Mouse (Mus musculus) ES-E14 (cell line): Measurements from ENCODE around the gene Sox12.

Experiments used
- CHD2 ChIP-seq: IDR thresholded peaks from 2 replicates; pipeline ENCODE4 v1.6.1; 2014; ENCODE audit warnings: mild to moderate bottlenecking, low read depth, low read length, inconsistent platforms
- MAFK ChIP-seq: IDR thresholded peaks from 2 replicates; pipeline ENCODE4 v1.6.1; 2014; ENCODE audit warnings: mild to moderate bottlenecking, low read depth, low read length, inconsistent platforms; ENCODE audit not compliant: insufficient read depth
- ZC3H11A ChIP-seq: IDR thresholded peaks from 2 replicates; pipeline ENCODE4 v1.6.1; 2012; ENCODE audit warnings: low read depth, mild to moderate bottlenecking, inconsistent platforms, low read length, borderline replicate concordance
- ZNF384 ChIP-seq: IDR thresholded peaks from 2 replicates; pipeline ENCODE4 v1.6.1; 2012; ENCODE audit warnings: low read depth, low read length, inconsistent platforms

DNA sequence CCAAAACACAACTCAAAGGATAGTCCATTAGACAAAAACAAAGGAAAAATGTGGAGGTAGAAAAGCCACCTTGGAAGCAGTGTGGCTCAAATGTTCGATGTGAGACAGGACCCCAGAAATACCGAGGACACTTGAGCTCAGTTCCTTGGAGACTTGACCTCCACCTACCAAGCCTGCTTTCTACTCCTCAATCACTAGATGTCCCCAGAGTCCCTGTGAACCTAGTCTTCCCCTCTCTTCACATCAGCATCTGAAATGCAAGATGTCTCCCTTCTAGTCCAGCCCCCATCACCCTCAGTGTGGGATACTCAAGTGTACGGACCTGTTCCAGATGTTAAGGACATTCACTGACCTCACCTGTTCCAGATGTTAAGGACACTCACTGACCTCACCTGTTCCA lies 5.1 kb downstream of the Sox12 start:
- TF ChIP-seq ZNF384 (no peak), MAFK (no peak), ZC3H11A (peak; percentile 82), CHD2 (no peak)
